Mouse (Mus musculus): ENCODE data around the gene Sdad1.

- TF ChIP-seq CTCF (IDR thresholded peaks at IDR 0.05; ENCODE audit: insufficient read depth, low read length) (no peak), POLR2A (IDR thresholded peaks at IDR 0.05; ENCODE audit: borderline replicate concordance, extremely low read depth, low read depth, low read length) (no peak)
Observed at GRCm38 (mm10) chr5:92302149-92302840, 8.0 kb downstream of the Sdad1 start.

Data from lung, adult 2 months (tissue).